Comparison of ENCODE assay signal across 25 mouse cellular contexts in the genomic region with DNA sequence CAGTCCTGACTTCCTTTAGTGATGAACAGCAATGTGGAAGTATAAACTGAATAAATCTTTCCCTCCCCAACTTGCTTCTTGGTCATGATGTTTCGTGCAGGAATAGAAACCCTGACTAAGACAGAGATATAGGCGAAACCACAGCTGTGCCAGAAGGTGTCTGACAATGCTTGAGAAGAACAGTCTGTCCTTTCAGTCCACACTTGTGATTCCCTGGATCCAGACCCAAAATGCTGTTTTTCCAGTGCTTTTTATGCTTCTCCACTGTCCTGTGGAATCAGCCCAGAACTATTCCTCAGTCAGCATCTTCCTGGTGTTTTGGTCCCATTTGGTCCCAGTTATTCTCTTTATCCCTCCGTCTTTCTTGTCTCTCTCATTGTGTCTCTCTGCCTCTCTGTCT.
"Had no signal": no experiment of that assay in that cellular context is flagged by ENCODE, and none has a peak within 500 bp of the region (broad histone marks: within the 10 kb centered on the region; RNA-seq: fewer than 3 reads in every experiment).

No protein-coding gene starts in this region.

- H3K9me3 ChIP-seq: heart, embryonic 10.5 days; heart, embryonic 12.5 days; hindbrain, embryonic 13.5 days; hindbrain, embryonic 15.5 days; limb, embryonic 10.5 days; limb, embryonic 12.5 days; liver, embryonic 13.5 days; liver, embryonic 15.5 days had no signal

- H3K27ac ChIP-seq: gastrocnemius, adult 2 months; heart, embryonic 10.5 days; hindbrain, embryonic 13.5 days; hindbrain, embryonic 15.5 days; hindbrain, postnatal 0 days; layer of hippocampus, adult 2 months; limb, embryonic 10.5 days; limb, embryonic 12.5 days; liver, embryonic 13.5 days; liver, embryonic 15.5 days had no signal

- H3K4me3 ChIP-seq: gastrocnemius, adult 2 months; heart, embryonic 10.5 days; heart, embryonic 12.5 days; hindbrain, embryonic 13.5 days; hindbrain, embryonic 15.5 days; layer of hippocampus, adult 2 months; limb, embryonic 10.5 days; limb, embryonic 12.5 days; liver, embryonic 13.5 days; liver, embryonic 15.5 days had no signal

- H3K4me2 ChIP-seq: heart, embryonic 12.5 days; hindbrain, embryonic 13.5 days; hindbrain, embryonic 15.5 days; limb, embryonic 12.5 days; liver, embryonic 11.5 days; liver, embryonic 13.5 days; liver, embryonic 15.5 days had no signal

- H3K27me3 ChIP-seq: heart, embryonic 12.5 days; hindbrain, embryonic 13.5 days; hindbrain, embryonic 15.5 days; limb, embryonic 12.5 days; liver, embryonic 13.5 days; liver, embryonic 15.5 days had no signal

- DNase-seq: gastrocnemius, adult 2 months; gastrocnemius, postnatal 10 days; gastrocnemius, postnatal 25 days; heart, adult 18-20 months; heart, postnatal 10 days; heart, postnatal 36 days; kidney, adult 11 months; kidney, adult 2 months; kidney, adult 9 months; kidney, postnatal 10 days; kidney, postnatal 25 days; kidney, postnatal 4 days; liver; liver, embryonic 13.5 days had no signal

- H3K36me3 ChIP-seq: heart, embryonic 10.5 days; heart, embryonic 12.5 days; hindbrain, embryonic 13.5 days; hindbrain, embryonic 15.5 days; limb, embryonic 10.5 days; limb, embryonic 12.5 days; liver, embryonic 13.5 days; liver, embryonic 15.5 days had no signal

- H3K9ac ChIP-seq: heart, embryonic 12.5 days; hindbrain, embryonic 13.5 days; hindbrain, embryonic 15.5 days; limb, embryonic 12.5 days; liver, embryonic 13.5 days; liver, embryonic 15.5 days had no signal

- H3K4me1 ChIP-seq: heart, embryonic 10.5 days; heart, embryonic 12.5 days; hindbrain, embryonic 13.5 days; hindbrain, embryonic 15.5 days; limb, embryonic 10.5 days; limb, embryonic 12.5 days; liver, embryonic 13.5 days; liver, embryonic 15.5 days had no signal

- ATAC-seq: hindbrain, postnatal 0 days; intestine, embryonic 16.5 days had no signal
